Mouse (Mus musculus) lung, adult 2 months (tissue): ENCODE data around the gene Stap1.

Source experiments
- CTCF ChIP-seq: fragments of 200-500 bp; IDR thresholded peaks from 2 replicates; pipeline ENCODE4 v1.5.1; 2011; ENCODE audit warnings: mild to moderate bottlenecking, low read length, control low read depth; ENCODE audit not compliant: insufficient read depth
- POLR2A ChIP-seq: fragments of 200-500 bp; IDR thresholded peaks from 2 replicates; pipeline ENCODE4 v1.6.1; 2011; ENCODE audit warnings: low read depth, mild to moderate bottlenecking, control low read depth, low read length, borderline replicate concordance; ENCODE audit errors: extremely low read depth

DNA sequence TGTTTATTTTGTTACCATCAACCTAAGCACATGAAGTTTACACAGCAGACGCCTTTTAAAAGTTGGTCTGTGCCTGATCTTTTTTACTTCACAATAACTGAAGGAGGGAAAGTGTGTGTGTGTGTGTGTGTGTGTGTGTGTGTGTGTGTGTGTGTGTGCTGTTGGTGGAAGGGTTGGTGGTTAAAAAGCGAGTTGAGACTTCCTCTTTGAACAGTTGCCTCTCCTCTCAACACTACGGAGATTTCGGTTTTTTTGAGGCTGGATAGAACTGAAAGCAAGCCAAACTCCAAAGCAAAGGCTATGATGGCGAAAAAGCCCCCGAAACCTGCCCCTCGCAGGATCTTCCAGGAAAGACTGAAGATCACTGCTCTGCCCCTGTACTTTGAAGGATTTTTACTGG, at the start of gene Stap1:
- TF ChIP-seq CTCF (no peak), POLR2A (no peak)
